8 mouse cellular contexts compared by ENCODE assay signal in genomic region chr17:26937883-26938695, GRCm38 (mm10). TPM values are rescaled to one million over a fixed set of nuclear protein-coding genes. Genes with fewer than 3 reads are reported as not detected.
DNase-seq lines count a peak whose midpoint lies in the region; ATAC-seq and TF ChIP-seq lines count a peak whose summit lies in the region.

No protein-coding gene starts in this region.

- H3K27me3 ChIP-seq in heart, embryonic 13.5 days (replicated peaks) = no peaks in the 10 kb centered on the region
- H3K27me3 ChIP-seq in heart, embryonic 16.5 days (ENCODE audit: control insufficient read depth, insufficient read depth, low read length) = no peaks in the 10 kb centered on the region

- intact Hi-C loops in gastrocnemius, postnatal 14 days (cut with DNase I; ENCODE audit: low total_unique reads) = no loop called here

- H3K79me2 ChIP-seq in macrophage (ENCODE audit: inconsistent target) = peaks cover 35% of the 10 kb centered on the region

- DNase-seq in heart, adult 9 months (ENCODE audit: low spot score in 2 of 2) = no peak
- no peak for DNase-seq in ES-E14 (ENCODE audit: low read depth, low spot score)
- no peak for DNase-seq in gastrocnemius, postnatal 14 days
- no peak for DNase-seq in right cerebral cortex, postnatal 14 days
- DNase-seq in layer of hippocampus, postnatal 10 days (ENCODE audit: low spot score in 2 of 2) = no peak

- in situ Hi-C loops in ES-E14 (cut with MboI; ENCODE audit: low sequenced_read_pairs in 2 of 2, unreplicated experiment in 2 of 2) = no loop called here

- H3K27ac ChIP-seq in heart, embryonic 13.5 days (replicated peaks) = peak overlapping the region; percentile 88
- H3K27ac ChIP-seq in ES-E14 (ENCODE audit: insufficient read depth, low read depth, low read length, poor library complexity, severe bottlenecking) = no peak overlapping the region
- peak overlapping the region; percentile 92 for H3K27ac ChIP-seq in heart, embryonic 16.5 days (ENCODE audit: low read length)
- peak overlapping the region; percentile 83 for H3K27ac ChIP-seq in macrophage

- H3K9me3 ChIP-seq in heart, embryonic 13.5 days = no peaks in the 10 kb centered on the region
- no peaks in the 10 kb centered on the region for H3K9me3 ChIP-seq in ES-E14 (ENCODE audit: control insufficient read depth, insufficient read depth, low read depth, low read length)
- H3K9me3 ChIP-seq in heart, embryonic 16.5 days (replicated peaks; ENCODE audit: control insufficient read depth, low read length) = no peaks in the 10 kb centered on the region

- 47% methylated on average over 16 of the region's 16 CpGs for WGBS in heart, embryonic 13.5 days
- 53% methylated on average over 16 of the region's 16 CpGs for WGBS in heart, embryonic 16.5 days
- WGBS in macrophage (ENCODE audit: missing documents) = 63% methylated on average over 16 of the region's 16 CpGs

- ATAC-seq in heart, embryonic 13.5 days (ENCODE audit: extremely low read depth, insufficient number of reproducible peaks, low FRiP score, low TSS enrichment) = no peak
- ATAC-seq in heart, embryonic 16.5 days (replicated peaks; ENCODE audit: extremely low read depth, insufficient read depth, low FRiP score) = no peak

- H3K4me1 ChIP-seq in heart, embryonic 13.5 days = peaks cover 58% of the 10 kb centered on the region
- peaks cover 2 to 16% of the 10 kb centered on the region in 2 experiments; a peak in 3 of 4 replicates for H3K4me1 ChIP-seq in ES-E14 (ENCODE audit: control insufficient read depth in 2 of 2, insufficient read depth in 2 of 2, low read length in 2 of 2, poor library complexity in 1 of 2)
- peaks cover 28% of the 10 kb centered on the region for H3K4me1 ChIP-seq in heart, embryonic 16.5 days (ENCODE audit: control insufficient read depth, insufficient read depth, low read length)

- H3K9ac ChIP-seq in heart, embryonic 13.5 days = peak overlapping the region; percentile 93
- peak overlapping the region; percentile 64 for H3K9ac ChIP-seq in ES-E14 (ENCODE audit: insufficient read depth, low read depth, low read length, poor library complexity, severe bottlenecking)
- H3K9ac ChIP-seq in heart, embryonic 16.5 days (ENCODE audit: low read length) = peak overlapping the region; percentile 81

- peak overlapping the region; percentile 99 for H3K4me2 ChIP-seq in heart, embryonic 13.5 days
- peak overlapping the region; percentile 93 for H3K4me2 ChIP-seq in heart, embryonic 16.5 days (ENCODE audit: low read depth, low read length)

- H3K36me3 ChIP-seq in heart, embryonic 13.5 days = peaks cover 37% of the 10 kb centered on the region
- peaks cover 34% of the 10 kb centered on the region; the same call in 1 of the 2 replicates for H3K36me3 ChIP-seq in ES-E14 (ENCODE audit: control insufficient read depth, insufficient read depth, low read length, poor library complexity, severe bottlenecking)
- H3K36me3 ChIP-seq in heart, embryonic 16.5 days (ENCODE audit: control insufficient read depth, insufficient read depth) = peaks cover 9% of the 10 kb centered on the region
- H3K36me3 ChIP-seq in macrophage (ENCODE audit: inconsistent target) = peaks cover 8% of the 10 kb centered on the region; the same call in 1 of the 2 replicates

- H3K4me3 ChIP-seq in heart, embryonic 13.5 days = peak overlapping the region; percentile 73
- peak overlapping the region; percentile 74 to 75 for H3K4me3 ChIP-seq in ES-E14 (ENCODE audit: insufficient read depth in 1 of 2, low read depth in 1 of 2, low read length in 2 of 2, poor library complexity in 1 of 2, severe bottlenecking in 1 of 2)
- peak overlapping the region; percentile 87 for H3K4me3 ChIP-seq in heart, embryonic 16.5 days (ENCODE audit: low read length)
- peak overlapping the region; percentile 98 for H3K4me3 ChIP-seq in macrophage (ENCODE audit: inconsistent target)

TF ChIP-seq in ES-E14, 5 proteins besides CTCF, POLR2A, EP300 and RAD21:
- TF ChIP-seq ZNF384 (IDR thresholded peaks at IDR 0.05; ENCODE audit: low read depth, low read length) (no peak), HCFC1 (IDR thresholded peaks at IDR 0.05; ENCODE audit: borderline replicate concordance, insufficient read depth, low read length) (no peak), CHD2 (IDR thresholded peaks at IDR 0.05; ENCODE audit: low read depth, low read length) (no peak), MAFK (IDR thresholded peaks at IDR 0.05; ENCODE audit: insufficient read depth, low read depth, low read length) (no peak), ZC3H11A (IDR thresholded peaks at IDR 0.05; ENCODE audit: borderline replicate concordance, low read depth, low read length) (no peak)

RNA-seq across cellular contexts. Expression of gene Cuta, which starts 1.3 kb away (rescaled TPM):
- polyA plus RNA-seq in heart, embryonic 13.5 days (2015; fragmentation: Nextera tagmentation; extraction: Ambion mirVana) = 152 and 169 TPM in 2 replicates
- total RNA-seq in ES-E14 (2012; rRNA removed) = 43.0 and 60.0 TPM in 2 replicates
- 163 and 169 TPM in 2 replicates for polyA plus RNA-seq in heart, embryonic 16.5 days (2015; fragmentation: Nextera tagmentation; extraction: Ambion mirVana)
- 10 to 100 TPM in 16 of 26 experiments, 1 to 10 TPM in 10; 4.2 to 40.7 (median 14.2) TPM for total RNA-seq in macrophage (2018; cell fraction: chromatin; rRNA removed)
- total RNA-seq in macrophage (2018; cell fraction: cytosol; rRNA removed) = 100 to 1,000 TPM in 9 of 26 experiments, 10 to 100 TPM in 17; 80.8 to 134 (median 92.3) TPM
- 10 to 100 TPM; 14.2 to 93.0 (median 41.5) TPM for total RNA-seq in macrophage (2018; cell fraction: nucleus; rRNA removed)
- polyA plus RNA-seq in macrophage (2018) = 40.7 to 118 TPM (median 91.4 TPM) in 3 replicates
- 100 to 1,000 TPM in 1 of 2 experiments, 10 to 100 TPM in 1; 87.0 to 102 TPM for total RNA-seq in gastrocnemius, postnatal 14 days (2021)
- 100 to 1,000 TPM; 106 to 112 TPM for total RNA-seq in layer of hippocampus, postnatal 10 days (2021)

RNA-seq across cellular contexts. Expression of gene Syngap1, which starts 3.0 kb away (rescaled TPM):
- 1.3 and 2.0 TPM in 2 replicates for polyA plus RNA-seq in heart, embryonic 13.5 days (2015; fragmentation: Nextera tagmentation; extraction: Ambion mirVana)
- total RNA-seq in ES-E14 (2012; rRNA removed) = 6.6 and 10.3 TPM in 2 replicates
- 1.2 and 1.3 TPM in 2 replicates for polyA plus RNA-seq in heart, embryonic 16.5 days (2015; fragmentation: Nextera tagmentation; extraction: Ambion mirVana)
- 1 to 10 TPM; 1.8 to 8.5 (median 5.6) TPM for total RNA-seq in macrophage (2018; cell fraction: chromatin; rRNA removed)
- total RNA-seq in macrophage (2018; cell fraction: cytosol; rRNA removed) = 1 to 10 TPM in 5 of 26 experiments, under 1 TPM in 21; 0.39 to 1.7 (median 0.73) TPM
- total RNA-seq in macrophage (2018; cell fraction: nucleus; rRNA removed) = 1 to 10 TPM in 25 of 26 experiments, under 1 TPM in 1; 0.58 to 6.1 (median 3.0) TPM
- 0.32 to 1.8 TPM (median 0.85 TPM) in 3 replicates for polyA plus RNA-seq in macrophage (2018)
- 1 to 10 TPM; 5.8 to 6.1 TPM for total RNA-seq in gastrocnemius, postnatal 14 days (2021)
- total RNA-seq in layer of hippocampus, postnatal 10 days (2021) = 100 to 1,000 TPM; 450 to 479 TPM

RNA-seq across cellular contexts. Expression of gene Phf1, which starts 5.2 kb away (rescaled TPM):
- polyA plus RNA-seq in heart, embryonic 13.5 days (2015; fragmentation: Nextera tagmentation; extraction: Ambion mirVana) = 8.4 and 9.2 TPM in 2 replicates
- 9.4 and 13.3 TPM in 2 replicates for total RNA-seq in ES-E14 (2012; rRNA removed)
- polyA plus RNA-seq in heart, embryonic 16.5 days (2015; fragmentation: Nextera tagmentation; extraction: Ambion mirVana) = 7.5 and 8.7 TPM in 2 replicates
- 10 to 100 TPM; 24.9 to 99.8 (median 44.7) TPM for total RNA-seq in macrophage (2018; cell fraction: chromatin; rRNA removed)
- 10 to 100 TPM in 10 of 26 experiments, 1 to 10 TPM in 16; 6.5 to 12.8 (median 9.1) TPM for total RNA-seq in macrophage (2018; cell fraction: cytosol; rRNA removed)
- total RNA-seq in macrophage (2018; cell fraction: nucleus; rRNA removed) = 10 to 100 TPM; 13.6 to 53.0 (median 27.4) TPM
- 5.3 to 13.1 TPM (median 7.6 TPM) in 3 replicates for polyA plus RNA-seq in macrophage (2018)
- total RNA-seq in gastrocnemius, postnatal 14 days (2021) = 1 to 10 TPM; 4.1 TPM
- total RNA-seq in layer of hippocampus, postnatal 10 days (2021) = 10 to 100 TPM; 23.0 to 23.9 TPM

RNA-seq across cellular contexts. Expression of gene Kifc5b, which starts 21.2 kb away (rescaled TPM):
- 6.3 and 7.0 TPM in 2 replicates for polyA plus RNA-seq in heart, embryonic 13.5 days (2015; fragmentation: Nextera tagmentation; extraction: Ambion mirVana)
- 52.5 and 83.4 TPM in 2 replicates for total RNA-seq in ES-E14 (2012; rRNA removed)
- polyA plus RNA-seq in heart, embryonic 16.5 days (2015; fragmentation: Nextera tagmentation; extraction: Ambion mirVana) = 6.2 and 6.9 TPM in 2 replicates
- 10 to 100 TPM in 5 of 26 experiments, 1 to 10 TPM in 19, under 1 TPM in 2; 0.55 to 24.8 (median 4.0) TPM for total RNA-seq in macrophage (2018; cell fraction: chromatin; rRNA removed)
- 1 to 10 TPM in 10 of 26 experiments, under 1 TPM in 16; 0.10 to 1.6 (median 0.82) TPM for total RNA-seq in macrophage (2018; cell fraction: cytosol; rRNA removed)
- 10 to 100 TPM in 1 of 26 experiments, 1 to 10 TPM in 18, under 1 TPM in 7; 0.63 to 12.7 (median 2.0) TPM for total RNA-seq in macrophage (2018; cell fraction: nucleus; rRNA removed)
- 0.69 to 1.8 TPM (median 0.74 TPM) in 3 replicates for polyA plus RNA-seq in macrophage (2018)
- 1 to 10 TPM in 1 of 2 experiments, under 1 TPM in 1; 1.00 to 1.0 TPM for total RNA-seq in gastrocnemius, postnatal 14 days (2021)
- total RNA-seq in layer of hippocampus, postnatal 10 days (2021) = 1 to 10 TPM; 4.0 to 5.8 TPM

RNA-seq across cellular contexts. Expression of gene Zbtb9, which starts 34.9 kb away (rescaled TPM):
- polyA plus RNA-seq in heart, embryonic 13.5 days (2015; fragmentation: Nextera tagmentation; extraction: Ambion mirVana) = 9.1 and 9.8 TPM in 2 replicates
- 6.7 and 8.2 TPM in 2 replicates for total RNA-seq in ES-E14 (2012; rRNA removed)
- 10.0 and 12.0 TPM in 2 replicates for polyA plus RNA-seq in heart, embryonic 16.5 days (2015; fragmentation: Nextera tagmentation; extraction: Ambion mirVana)
- 10 to 100 TPM in 12 of 26 experiments, 1 to 10 TPM in 14; 1.9 to 23.0 (median 8.2) TPM for total RNA-seq in macrophage (2018; cell fraction: chromatin; rRNA removed)
- total RNA-seq in macrophage (2018; cell fraction: cytosol; rRNA removed) = 10 to 100 TPM in 15 of 26 experiments, 1 to 10 TPM in 11; 5.7 to 13.3 (median 10.6) TPM
- total RNA-seq in macrophage (2018; cell fraction: nucleus; rRNA removed) = 10 to 100 TPM in 11 of 26 experiments, 1 to 10 TPM in 15; 3.9 to 27.3 (median 8.4) TPM
- polyA plus RNA-seq in macrophage (2018) = 9.0 to 9.9 TPM (median 9.3 TPM) in 3 replicates
- total RNA-seq in gastrocnemius, postnatal 14 days (2021) = 1 to 10 TPM; 1.6 to 2.6 TPM
- 10 to 100 TPM; 11.8 to 14.0 TPM for total RNA-seq in layer of hippocampus, postnatal 10 days (2021)

Comparison
In these comparisons a context has a peak if more than half of its experiments do, and no peak if none do; other contexts are left out.
1. RNA of gene Syngap1, which starts 3.0 kb away (total RNA-seq): 450 to 479 TPM in layer of hippocampus, postnatal 10 days; 6.6 to 10.3 TPM in ES-E14 and 5.8 to 6.1 TPM in gastrocnemius, postnatal 14 days; every median in the first group is over 10 times any median in the second.
2. Peak in every context shown above with its lines, with median percentiles within 50 percentile points of each other: H3K4me3 ChIP-seq and H3K9ac ChIP-seq.